Mouse (Mus musculus): Measurements from ENCODE around the gene Ucp1. TPM values are rescaled to one million over a fixed set of nuclear protein-coding genes. Genes with fewer than 3 reads are reported as not detected.
"Not testable (repeated sequence)": the region's sequence is repeated elsewhere in the genome, so short reads cannot be mapped to it uniquely, and the experiment has no call there.

Gene Ucp1
- not detected for total RNA-seq (2021)

DNA sequence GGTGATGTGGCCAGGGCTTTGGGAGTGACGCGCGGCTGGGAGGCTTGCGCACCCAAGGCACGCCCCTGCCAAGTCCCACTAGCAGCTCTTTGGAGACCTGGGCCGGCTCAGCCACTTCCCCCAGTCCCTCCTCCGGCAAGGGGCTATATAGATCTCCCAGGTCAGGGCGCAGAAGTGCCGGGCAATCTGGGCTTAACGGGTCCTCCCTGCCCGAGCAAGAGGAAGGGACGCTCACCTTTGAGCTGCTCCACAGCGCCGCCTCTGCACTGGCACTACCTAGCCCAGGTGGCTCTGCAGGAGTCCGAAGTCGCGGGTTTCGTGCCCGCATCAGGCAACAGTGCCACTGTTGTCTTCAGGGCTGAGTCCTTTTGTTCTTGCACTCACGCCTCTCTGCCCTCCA lies at the start of gene Ucp1:
Gene Ucp1, plus strand, starts transcription at position 177 of the 400 bp plus-strand sequence.
- DNase-seq (ENCODE audit: extremely low spot score in 1 of 2, low spot score in 1 of 2) = no peak

DNA sequence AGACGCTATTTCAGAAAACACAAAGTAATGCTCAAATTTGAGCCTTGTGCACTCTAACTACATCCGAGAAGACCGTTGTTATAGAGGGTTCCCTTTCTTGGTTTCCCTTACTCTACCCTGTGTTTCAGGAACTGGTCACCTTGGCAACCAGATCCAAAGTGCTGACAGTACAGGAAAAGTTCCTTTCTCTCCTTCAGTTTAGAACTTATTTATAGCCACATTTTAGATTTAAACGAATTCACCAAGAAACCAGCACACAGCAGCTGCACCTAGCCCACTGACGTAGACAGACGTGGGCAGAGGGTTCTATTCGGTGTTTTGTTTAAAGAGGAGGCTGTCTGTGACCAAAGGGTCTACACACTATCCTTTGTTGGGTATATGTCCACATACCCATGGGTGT lies 46.0 kb upstream of the Ucp1 start:
- DNase-seq (ENCODE audit: extremely low spot score in 1 of 2, low spot score in 1 of 2) = no peak

DNA sequence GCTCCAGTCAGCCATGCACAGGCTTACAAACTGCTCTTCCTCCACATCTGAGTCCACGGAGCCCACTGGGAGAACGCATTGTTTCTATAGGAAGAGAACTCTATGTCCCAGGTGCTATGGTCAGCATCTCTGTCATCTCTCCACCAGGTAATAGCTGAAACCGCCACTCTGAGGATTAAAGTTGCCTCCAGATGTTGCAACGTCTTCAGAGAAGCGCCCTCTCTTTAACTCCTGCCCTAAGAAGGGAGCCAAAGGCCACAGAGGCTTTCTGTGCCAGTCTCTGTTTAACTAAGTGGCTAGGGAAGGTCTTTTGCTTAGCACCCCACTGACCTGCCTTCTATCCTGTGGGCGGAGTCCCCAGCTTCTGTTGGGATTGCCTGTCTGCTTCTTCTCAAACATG lies 39.3 kb upstream of the Ucp1 start:
- DNase-seq (ENCODE audit: extremely low spot score in 1 of 2, low spot score in 1 of 2) = no peak

DNA sequence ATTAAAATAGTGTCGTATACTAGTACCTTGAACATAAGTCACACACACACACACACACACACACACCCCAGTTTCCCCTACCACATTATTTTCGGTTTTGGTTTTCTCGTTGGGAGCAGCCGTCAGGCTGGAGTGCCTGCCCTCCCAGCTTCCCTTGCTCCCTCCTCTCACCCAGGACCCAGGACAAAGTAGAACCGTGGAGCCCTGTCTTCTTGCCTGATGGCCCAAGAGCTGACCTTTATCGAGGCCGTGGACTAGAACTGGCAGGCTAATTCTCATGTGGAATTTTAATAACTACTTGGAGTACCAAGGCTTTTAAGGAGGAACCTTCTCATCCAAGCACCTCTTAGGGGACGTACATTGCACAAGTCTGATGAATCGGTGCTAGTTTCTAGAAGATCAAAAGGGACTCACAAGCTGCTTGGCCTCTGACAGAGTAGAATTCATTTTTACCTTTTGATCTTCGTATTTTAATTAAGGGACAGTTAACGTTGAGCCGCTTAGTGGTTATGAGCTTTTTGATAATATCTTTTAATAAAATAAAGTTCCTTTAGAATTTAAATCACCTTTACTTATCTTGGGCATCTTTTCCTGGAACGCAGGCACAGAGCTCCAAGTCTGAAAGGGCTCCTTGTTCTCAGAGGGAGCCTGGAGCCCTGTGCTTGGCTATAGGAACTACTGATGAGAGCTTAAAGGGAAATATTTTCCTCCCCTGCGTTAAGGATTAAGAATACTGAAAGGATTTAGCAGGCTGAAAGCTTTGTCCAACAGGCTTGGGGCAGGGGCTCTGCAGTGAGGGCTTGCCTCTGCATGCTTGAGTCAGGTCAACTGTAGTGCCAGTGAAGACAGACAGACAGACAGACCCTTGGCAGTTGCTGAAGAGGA lies 38.5 kb upstream of the Ucp1 start:
- no peak for DNase-seq (ENCODE audit: extremely low spot score in 1 of 2, low spot score in 1 of 2)

DNA sequence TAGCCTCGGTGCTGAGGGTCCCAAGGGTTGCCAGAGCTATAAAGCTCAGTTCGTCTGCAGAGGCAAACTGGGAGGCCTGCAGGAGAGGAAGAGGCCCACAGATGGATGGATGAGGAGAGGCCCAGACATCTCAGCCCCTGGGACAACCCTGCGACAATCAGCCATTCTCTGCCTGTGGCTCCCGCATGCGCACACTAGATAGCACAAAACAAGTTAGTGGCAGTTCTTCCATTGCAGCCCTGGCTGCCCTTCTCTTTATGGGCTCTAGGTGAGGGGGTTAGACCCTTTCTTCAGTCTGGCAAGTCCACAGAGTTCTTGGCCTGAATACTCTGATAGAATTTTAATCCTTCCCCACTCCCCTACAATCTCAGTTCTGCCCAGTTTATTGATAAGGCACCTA lies 37.4 kb upstream of the Ucp1 start:
- DNase-seq (ENCODE audit: extremely low spot score in 1 of 2, low spot score in 1 of 2) = no peak

DNA sequence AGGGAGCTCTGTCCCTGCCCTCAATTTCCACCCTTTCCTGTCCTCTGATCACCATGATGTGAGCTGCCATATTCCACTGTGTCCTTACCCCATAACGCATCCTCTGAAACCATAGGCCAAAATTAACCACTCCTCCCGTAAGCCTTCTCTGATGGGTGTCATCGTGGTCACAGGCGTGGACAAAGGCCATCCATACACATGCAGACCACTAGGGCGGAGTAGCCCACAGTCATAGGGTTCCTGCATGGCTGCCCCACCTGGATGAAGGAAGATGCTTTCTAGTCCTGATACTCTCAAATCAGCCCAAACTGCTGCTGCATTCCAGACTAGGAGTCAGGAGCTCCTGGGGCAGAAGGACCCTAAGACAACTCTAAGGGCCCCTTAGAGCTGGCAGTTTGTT lies 32.5 kb upstream of the Ucp1 start:
- no peak for DNase-seq (ENCODE audit: extremely low spot score in 1 of 2, low spot score in 1 of 2)

DNA sequence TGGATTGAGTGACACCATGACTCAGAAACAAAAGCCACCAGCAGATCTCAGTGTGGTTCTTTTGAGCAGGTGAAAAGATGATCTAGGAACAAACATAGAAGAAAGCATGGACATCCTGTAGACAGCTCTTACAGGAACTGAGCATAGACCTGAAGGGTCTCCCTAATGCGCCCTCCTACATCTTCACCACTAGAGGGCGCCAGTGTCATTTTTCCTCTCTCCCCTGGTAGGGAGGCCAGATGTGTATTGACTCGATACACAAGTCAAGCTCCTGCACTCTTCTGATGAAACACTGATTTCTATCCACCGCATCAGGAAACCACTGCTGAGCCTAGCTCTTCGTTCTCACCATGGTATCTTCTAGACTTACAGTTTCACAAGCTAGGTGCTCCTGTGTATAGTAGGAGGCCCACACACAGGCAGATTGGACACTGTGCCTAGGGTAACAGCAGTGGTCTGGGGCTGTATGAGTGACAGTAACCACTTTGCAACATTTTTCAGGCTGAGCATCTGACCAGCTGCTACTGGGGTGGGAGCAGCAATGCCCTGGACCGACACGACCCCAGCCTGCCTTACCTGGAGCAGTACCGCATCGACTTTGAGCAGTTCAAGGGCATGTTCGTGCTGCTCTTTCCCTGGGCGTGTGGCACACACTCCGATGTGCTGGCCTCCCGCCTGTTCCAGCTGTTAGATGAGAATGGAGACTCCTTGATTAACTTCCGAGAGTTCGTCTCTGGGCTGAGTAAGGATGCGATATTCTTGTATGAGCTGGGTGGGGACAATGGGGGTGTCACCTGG lies 29.5 kb upstream of the Ucp1 start:
- DNase-seq (ENCODE audit: extremely low spot score in 1 of 2, low spot score in 1 of 2) = peak in 1 of 2 experiments; percentile 58

DNA sequence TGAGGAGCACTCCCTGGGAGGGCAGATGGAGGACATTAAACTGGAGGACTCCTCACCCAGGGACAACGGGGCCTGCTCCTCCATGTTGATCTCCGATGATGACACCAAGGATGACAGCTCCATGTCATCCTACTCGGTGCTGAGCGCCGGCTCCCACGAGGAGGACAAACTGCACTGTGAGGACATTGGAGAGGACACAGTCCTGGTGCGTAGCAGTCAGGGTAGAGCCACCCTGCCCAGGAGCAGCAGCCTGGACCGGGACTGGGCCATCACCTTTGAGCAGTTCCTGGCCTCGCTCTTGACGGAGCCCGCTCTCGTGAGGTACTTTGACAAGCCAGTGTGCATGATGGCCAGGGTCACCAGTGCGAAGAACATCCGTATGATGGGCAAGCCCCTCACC lies 19.0 kb upstream of the Ucp1 start:
- no peak for DNase-seq (ENCODE audit: extremely low spot score in 1 of 2, low spot score in 1 of 2)

DNA sequence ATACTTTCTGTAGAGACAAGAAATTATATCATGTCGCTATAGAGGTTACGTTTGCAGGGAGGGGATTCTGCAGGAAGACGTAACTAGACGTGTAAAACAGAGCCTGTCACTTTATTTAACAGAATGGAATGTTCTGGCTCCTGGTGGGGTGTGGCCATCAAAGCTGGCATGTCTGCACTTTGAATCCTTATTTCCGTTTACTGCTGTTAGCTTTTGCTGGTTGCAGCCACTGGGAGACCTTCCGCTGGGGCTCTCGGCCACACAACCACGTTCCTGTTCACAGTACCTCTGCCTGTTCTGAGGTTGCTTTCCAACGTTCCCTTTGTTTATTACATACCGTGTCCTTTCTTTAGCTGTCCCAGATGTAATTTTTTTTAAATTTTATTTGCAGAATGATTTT lies 17.7 kb upstream of the Ucp1 start:
- no peak for DNase-seq (ENCODE audit: extremely low spot score in 1 of 2, low spot score in 1 of 2)

DNA sequence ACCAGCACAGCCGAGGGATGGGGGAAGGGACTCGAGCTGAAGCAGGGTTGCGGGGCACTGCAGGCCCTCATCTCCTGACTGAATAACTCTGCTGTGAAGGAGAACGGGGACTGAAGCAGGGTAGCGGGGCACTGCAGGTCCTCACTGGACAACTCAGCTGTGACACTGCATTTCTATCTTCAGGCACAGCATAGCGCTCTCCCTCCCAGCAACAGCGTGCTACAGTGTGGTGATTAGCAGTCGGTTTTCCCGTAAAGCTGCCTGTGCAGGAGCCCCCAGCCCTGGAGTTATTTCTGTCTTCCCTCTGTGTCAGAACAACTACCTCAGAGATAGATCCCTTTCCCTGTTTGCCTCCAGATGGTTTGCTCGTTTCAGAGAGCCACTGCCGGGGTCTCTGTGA lies 15.7 kb upstream of the Ucp1 start:
- DNase-seq (ENCODE audit: extremely low spot score in 1 of 2, low spot score in 1 of 2) = no peak

DNA sequence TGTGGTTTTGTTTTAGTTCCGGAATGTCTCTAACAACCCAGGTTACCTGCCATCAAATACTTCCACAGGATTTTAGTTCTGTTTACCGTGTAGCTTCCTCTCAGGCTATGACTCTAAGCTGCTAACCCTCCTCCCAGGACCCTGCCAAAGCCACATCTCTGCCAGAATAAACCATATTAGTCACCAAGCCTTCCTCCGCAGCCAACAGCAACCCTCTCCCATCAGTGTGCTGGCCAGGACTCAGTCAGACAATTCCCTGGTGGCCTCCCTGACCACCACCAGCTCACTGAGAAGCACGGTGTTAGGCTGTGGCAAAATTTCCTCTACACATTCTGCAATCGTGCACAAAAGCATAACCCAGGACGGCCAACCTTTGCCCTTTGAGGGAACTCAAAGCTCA lies 11.7 kb upstream of the Ucp1 start:
- DNase-seq (ENCODE audit: extremely low spot score in 1 of 2, low spot score in 1 of 2) = no peak

DNA sequence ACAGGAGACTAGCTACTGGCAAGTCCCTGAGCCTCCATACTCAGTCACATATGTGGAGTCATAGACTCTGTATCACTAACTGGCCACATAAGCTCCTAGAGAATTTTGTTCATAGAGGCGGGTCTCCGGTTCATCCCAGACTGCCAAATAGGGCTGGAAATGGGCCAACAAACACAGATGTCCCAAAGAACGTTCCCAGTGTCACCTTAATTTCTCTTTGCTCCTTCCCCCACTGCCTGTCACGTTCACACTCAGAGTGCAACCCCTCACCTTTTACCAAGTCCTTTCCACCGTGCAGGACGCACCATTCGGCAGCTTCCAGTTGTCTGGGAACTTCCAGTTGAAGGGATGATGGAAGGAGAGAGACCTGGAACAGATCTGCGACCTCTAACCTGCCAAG lies 4.8 kb upstream of the Ucp1 start:
- no peak for DNase-seq (ENCODE audit: extremely low spot score in 1 of 2, low spot score in 1 of 2)

DNA sequence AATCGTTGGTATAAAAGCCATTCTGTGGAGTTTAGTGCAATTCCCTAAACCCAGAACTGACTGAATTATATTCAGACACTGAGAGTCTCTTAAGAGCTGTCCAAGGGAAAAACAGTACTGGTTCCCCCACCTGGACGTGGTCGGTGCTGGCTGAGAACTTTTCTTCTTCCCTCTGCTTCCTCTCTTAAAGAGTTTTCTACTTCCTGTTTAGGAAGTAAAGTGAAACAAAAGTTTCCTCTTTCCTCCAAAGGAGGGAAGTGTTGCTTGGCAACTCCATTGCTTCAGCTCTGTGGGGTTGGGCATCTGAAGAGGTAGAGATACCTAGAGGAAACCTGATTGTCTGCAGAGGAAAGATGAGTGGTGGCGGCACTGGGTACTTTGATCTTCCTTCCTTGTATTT lies 7.2 kb downstream of the Ucp1 start:
- DNase-seq (ENCODE audit: extremely low spot score in 1 of 2, low spot score in 1 of 2) = no peak

DNA sequence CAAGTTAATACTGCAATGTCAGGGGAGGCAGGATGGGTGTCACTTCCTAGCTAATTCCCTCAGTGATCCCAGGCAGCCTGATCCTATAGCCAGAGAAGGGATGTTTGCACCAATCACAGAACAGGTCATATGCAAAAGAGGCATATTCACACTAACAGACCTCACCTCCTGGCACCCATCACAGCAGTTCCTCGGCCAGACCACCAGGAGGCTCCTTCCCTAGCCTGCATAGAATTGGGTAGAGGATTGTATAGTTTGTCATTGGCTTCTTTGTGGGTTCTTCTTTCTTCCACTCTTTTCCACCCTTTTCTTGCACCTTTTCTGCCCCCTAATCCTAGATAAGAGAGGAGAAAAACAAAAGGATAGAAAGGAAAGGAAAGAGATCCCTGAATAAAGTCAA lies 10.0 kb downstream of the Ucp1 start:
- DNase-seq (ENCODE audit: extremely low spot score in 1 of 2, low spot score in 1 of 2) = no peak

DNA sequence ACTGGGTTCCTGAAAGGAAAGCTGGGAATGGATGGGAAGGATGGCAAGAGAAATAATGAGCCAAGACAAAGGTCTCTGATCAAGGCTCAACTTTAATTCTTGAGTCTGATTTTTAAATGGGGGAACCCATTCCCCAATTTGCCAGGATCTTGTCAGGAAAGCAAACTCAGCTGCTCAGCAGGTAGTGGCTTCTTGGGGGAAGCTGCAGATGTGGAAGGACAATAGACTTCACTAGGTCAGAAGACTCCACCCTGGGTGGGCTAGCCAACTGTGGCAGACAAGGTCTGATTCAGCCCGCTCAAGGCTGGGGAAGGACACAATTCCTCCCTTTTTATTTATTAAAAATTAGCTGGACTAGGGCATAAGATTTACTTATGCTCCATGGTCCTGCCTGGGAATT lies 14.8 kb downstream of the Ucp1 start:
- DNase-seq (ENCODE audit: extremely low spot score in 1 of 2, low spot score in 1 of 2) = no peak

DNA sequence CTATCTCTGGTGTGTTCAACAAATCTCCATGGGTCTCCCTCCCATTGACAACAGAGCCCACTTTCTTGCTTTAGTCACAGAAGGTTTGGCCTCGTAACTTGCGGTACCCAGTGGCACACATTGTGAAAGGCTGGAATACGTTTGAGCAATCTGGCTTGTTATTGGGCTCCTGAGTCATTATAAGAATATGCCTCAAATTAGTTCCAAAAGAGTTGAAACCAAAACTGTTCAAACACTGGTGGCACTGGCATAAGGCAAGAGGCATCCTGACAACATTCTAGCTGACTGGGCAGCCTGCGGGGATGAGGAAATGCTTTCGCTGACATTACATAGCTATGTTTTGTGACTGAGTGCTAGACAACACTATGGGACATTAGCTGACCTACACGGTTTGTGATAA lies 19.7 kb downstream of the Ucp1 start:
- DNase-seq (ENCODE audit: extremely low spot score in 1 of 2, low spot score in 1 of 2) = no peak

DNA sequence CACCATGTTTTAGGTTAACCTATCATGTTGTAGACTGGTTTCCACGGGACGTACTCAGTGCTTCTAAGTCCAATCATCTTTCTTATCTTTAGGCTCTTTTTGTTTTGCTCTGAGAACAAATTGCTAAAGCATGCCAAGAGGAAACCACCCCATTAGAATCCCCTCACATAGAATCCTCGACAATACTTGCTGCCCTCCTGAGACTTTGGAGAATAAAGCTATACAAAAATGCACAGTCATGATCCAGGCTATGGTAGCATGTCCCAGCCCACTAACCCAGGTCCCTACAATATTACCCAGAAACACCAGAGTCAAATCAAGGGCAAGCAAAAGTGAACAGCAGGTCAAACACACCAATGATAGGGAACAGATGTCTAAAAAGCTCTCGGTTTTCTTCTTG lies 24.9 kb downstream of the Ucp1 start:
- not testable (repeated sequence) for DNase-seq (ENCODE audit: extremely low spot score in 1 of 2, low spot score in 1 of 2)

DNA sequence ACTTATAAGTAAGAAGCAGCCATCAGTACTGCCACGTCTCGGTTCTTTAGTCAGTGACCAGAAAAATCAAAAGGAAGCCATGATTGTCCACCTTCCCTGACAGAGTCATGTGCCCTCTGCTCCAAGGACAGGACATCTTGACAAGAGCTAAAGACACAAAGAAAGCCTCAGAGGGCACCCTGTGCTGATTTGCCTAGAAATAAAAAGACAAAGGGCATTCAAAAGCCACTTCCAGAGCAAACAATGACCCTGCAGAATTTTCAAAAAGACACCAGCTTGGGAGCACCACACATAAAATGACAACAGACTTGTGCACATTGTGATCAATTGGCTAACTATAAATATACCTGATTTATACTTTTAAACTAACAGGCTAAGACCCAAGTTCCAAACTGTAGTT lies 25.5 kb downstream of the Ucp1 start:
- DNase-seq (ENCODE audit: extremely low spot score in 1 of 2, low spot score in 1 of 2) = no peak

DNA sequence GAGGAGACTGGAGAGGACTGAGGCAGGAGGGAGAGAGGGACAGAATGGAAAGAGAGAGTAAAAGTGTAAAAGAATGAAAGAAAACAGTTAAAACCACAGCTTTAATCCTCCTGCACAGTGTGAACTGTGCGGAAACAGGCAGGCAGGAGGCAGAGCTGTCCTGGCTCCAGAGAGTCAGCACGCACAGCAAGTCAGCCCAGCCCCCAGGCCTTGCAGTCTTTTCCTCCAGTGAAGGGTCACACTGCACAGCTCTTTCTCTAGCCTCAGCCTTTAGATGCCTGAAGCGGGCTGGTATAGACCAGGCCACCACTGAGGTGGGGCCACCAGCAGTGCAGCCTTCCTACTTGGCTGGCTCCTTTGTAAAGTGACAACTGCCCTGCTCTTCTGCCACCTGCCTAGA lies 30.4 kb downstream of the Ucp1 start:
- DNase-seq (ENCODE audit: extremely low spot score in 1 of 2, low spot score in 1 of 2) = no peak

DNA sequence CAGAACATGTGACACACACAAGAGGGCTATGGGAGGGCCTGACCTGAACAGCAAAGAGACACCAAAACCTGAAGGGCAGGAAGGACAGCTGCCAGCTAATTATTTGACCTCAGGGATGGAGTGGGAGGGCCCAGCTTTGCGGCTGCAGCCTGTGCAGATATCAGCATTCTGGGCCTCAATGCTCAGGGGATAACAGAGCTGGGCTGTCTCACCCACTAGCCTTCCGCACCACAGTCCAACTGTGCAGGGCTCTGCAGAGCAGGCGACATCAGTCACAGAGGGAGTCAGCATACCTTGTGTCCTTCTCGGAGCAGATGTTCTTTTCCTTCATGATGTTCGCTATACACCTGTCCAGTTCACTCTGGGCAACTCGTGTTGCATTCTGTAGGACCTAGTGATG lies 32.2 kb downstream of the Ucp1 start:
- DNase-seq (ENCODE audit: extremely low spot score in 1 of 2, low spot score in 1 of 2) = no peak

DNA sequence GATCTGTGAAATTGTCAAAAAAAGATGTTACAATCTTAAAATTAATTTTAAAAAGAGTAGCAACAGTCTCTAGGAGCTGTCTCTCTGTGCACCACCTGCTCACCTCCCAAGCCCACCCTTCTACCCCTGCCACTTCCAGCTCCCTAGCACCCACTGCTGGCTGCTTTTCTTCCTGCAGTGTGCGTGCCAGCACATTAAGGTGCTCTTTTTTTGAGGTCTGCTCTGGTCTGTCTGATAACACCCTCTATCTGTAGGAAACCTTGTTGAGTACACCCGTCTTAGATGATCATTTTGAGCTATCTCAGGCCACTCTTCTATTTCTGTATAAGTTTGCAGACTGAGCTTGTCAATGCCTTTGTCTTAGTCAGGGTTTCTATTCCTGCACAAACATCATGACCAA lies 32.9 kb downstream of the Ucp1 start:
- DNase-seq (ENCODE audit: extremely low spot score in 1 of 2, low spot score in 1 of 2) = no peak

DNA sequence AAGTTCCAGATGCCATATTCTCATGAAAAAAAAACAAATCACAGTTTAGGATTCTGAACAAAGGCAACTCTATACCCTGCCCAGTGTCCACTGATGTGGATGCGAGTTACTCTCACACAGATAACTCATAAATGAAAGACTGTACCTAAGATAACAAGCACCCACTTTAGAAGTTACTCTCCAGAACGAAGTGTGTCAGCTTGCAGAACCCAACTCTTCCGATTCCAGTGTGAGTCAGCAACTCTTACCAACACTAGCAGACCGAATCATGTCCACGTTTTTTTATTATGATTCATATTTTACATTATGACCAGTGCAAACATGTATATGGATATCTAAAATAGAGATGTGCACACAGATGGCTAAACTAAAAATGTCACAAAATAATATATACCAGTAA lies 37.7 kb downstream of the Ucp1 start:
- no peak for DNase-seq (ENCODE audit: extremely low spot score in 1 of 2, low spot score in 1 of 2)

Data from layer of hippocampus, postnatal 25 days (tissue).